Mouse (Mus musculus) granulocyte monocyte progenitor cell, adult 5-6 weeks (primary cell): ENCODE measurements around the gene Amigo2. TPM values are rescaled to one million over a fixed set of nuclear protein-coding genes. Genes with fewer than 3 reads are reported as not detected.
"Not testable (repeated sequence)": the region's sequence is repeated elsewhere in the genome, so short reads cannot be mapped to it uniquely, and the experiment has no call there.

Experiments used
- ATAC-seq: replicated peaks from 2 replicates; pipeline ENCODE4 v1.8.0; 2016; ENCODE audit warnings: mild to moderate bottlenecking, moderate TSS enrichment, inconsistent platforms; ENCODE audit not compliant: poor library complexity, severe bottlenecking
- total RNA-seq, 2 experiments: library from RNA; stranded (forward) in 1 of 2; stranded (reverse) in 1 of 2; fragments of 200-712, 200-1000 nt in 1 of 2; fragments of >200 nt in 1 of 2; fragmentation: Nextera tagmentation in 1 of 2; gene quantifications; 2 replicates each; pipeline ENCODE4 v1.2.3; 2014 to 2017

Gene Amigo2
- total RNA-seq, 2 experiments from 2014 or later: 1.2 TPM; not detected in 1

- ATAC-seq: no peak
Measured at GRCm38 (mm10) chr15:97229494-97230077, 17.5 kb downstream of the Amigo2 start.

GRCm38 (mm10) chr15:97224003-97224402 is 23.1 kb downstream of the Amigo2 start:
- ATAC-seq: no peak

- ATAC-seq: no peak
Measured at GRCm38 (mm10) chr15:97223431-97223830, 23.7 kb downstream of the Amigo2 start.

GRCm38 (mm10) chr15:97216843-97217242 is 30.2 kb downstream of the Amigo2 start:
- ATAC-seq: no peak

GRCm38 (mm10) chr15:97212501-97213477 is 34.3 kb downstream of the Amigo2 start:
- ATAC-seq: peak; percentile 99

- not testable (repeated sequence) for ATAC-seq
Measured at GRCm38 (mm10) chr15:97209754-97210153, 37.3 kb downstream of the Amigo2 start.

GRCm38 (mm10) chr15:97206506-97206905 is 40.6 kb downstream of the Amigo2 start:
- no peak for ATAC-seq

GRCm38 (mm10) chr15:97205776-97206175 is 41.3 kb downstream of the Amigo2 start:
- no peak for ATAC-seq

GRCm38 (mm10) chr15:97204889-97205288 is 42.2 kb downstream of the Amigo2 start:
- no peak for ATAC-seq

GRCm38 (mm10) chr15:97196644-97197043 is 50.4 kb downstream of the Amigo2 start:
- no peak for ATAC-seq

GRCm38 (mm10) chr15:97195628-97196027 is 51.5 kb downstream of the Amigo2 start:
- ATAC-seq: peak; percentile 65

Other genes starting within 250 kb of the Amigo2 start
- not detected in 2 replicates for gene Slc38a4, start 191.3 kb downstream of the Amigo2 start, total RNA-seq (2014; fragmentation: Nextera tagmentation)
- not detected in 2 replicates for gene Slc38a4, start 191.3 kb downstream of the Amigo2 start, total RNA-seq (2017)
- 32.8 and 48.3 TPM in 2 replicates for gene Pced1b, start 180 bp downstream of the Amigo2 start, total RNA-seq (2014; fragmentation: Nextera tagmentation)
- 12.3 and 13.7 TPM in 2 replicates for gene Pced1b, start 180 bp downstream of the Amigo2 start, total RNA-seq (2017)